Mouse (Mus musculus) liver, embryonic 14.5 days (tissue): Measurements from ENCODE around the gene Cyp2g1.
A peak's percentile ranks its signal among the peaks of the same experiment; 100 is the strongest.

Experiments
- CTCF ChIP-seq: IDR thresholded peaks from 2 replicates; pipeline ENCODE4 v1.5.1; 2016; ENCODE audit warnings: antibody characterized with exemption, low read depth, control low read depth
- EP300 ChIP-seq: IDR thresholded peaks from 2 replicates; pipeline ENCODE4 v1.6.1; 2016; ENCODE audit warnings: antibody characterized with exemption, low read depth

GRCm38 (mm10) chr7:26775866-26776265 lies 32.8 kb upstream of the Cyp2g1 start:
- peak; percentile 54 for TF ChIP-seq CTCF
- no peak for TF ChIP-seq EP300
